Mouse (Mus musculus): ENCODE data around the gene Mustn1.
A peak's percentile ranks its signal among the peaks of the same experiment; 100 is the strongest.

GRCm38 (mm10) chr14:30869391-30869801 lies 9.6 kb upstream of the Mustn1 start:
- TF ChIP-seq POLR2A (IDR thresholded peaks at IDR 0.05; ENCODE audit: insufficient read depth, low read length) (no peak), CTCF (IDR thresholded peaks at IDR 0.05; ENCODE audit: low read depth, low read length) (no peak), EP300 (IDR thresholded peaks at IDR 0.05; ENCODE audit: insufficient read depth, low read depth, low read length) (0 out of 2 replicates have a peak, but pooled peaks have one; percentile 39)
